Mouse (Mus musculus): ENCODE results near the gene Tmem151a. TPM values are rescaled to one million over a fixed set of nuclear protein-coding genes. Genes with fewer than 3 reads are reported as not detected.
A peak's percentile ranks its signal among the peaks of the same experiment; 100 is the strongest.

Tmem151a gene
- total RNA-seq, 2 experiments from 2014 or later, result 1.7 TPM

GRCm38 (mm10) chr19:5045531-5045930, 39.8 kb downstream of the Tmem151a start:
- no peak for DNase-seq

- DNase-seq, result no peak
These were observed 43.7 kb downstream of the Tmem151a start for GRCm38 (mm10) chr19:5041588-5041987.

DNA sequence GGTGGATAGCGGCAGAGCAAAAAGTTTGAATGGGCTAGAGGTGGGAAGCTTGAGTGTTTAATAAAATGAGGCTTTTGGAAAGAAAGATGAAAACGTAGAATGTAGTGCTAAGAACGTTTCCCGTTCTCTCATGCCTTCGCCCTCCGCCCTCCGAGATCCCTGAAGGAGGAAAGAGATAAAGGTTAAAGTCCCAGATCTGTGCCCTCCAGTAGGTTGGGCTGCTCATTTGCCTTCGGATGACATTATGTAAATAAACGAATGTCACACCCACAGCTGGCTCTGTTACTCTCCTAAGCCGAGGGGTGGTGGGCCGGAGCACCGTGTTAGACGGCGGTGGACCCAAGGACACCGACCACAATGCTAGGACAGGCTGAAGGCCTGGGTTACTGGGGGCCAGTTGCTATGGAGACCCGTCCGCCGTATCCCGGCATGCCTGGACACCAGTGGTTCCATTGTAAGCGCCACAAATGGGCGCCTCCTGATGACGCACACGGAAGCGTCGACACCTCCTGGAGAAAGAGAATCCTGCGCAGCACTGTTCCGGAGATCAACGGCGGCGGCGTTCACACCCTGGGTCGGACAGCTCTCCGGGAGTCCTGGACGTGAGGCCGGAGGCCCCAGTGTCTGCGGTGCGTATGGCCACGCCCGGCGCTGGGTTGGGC, 44.3 kb downstream of the Tmem151a start, which contains the start of gene Brms1:
Brms1 (plus strand) TSS at position 493 of the 662 bp plus-strand sequence.
- DNase-seq, result peak; percentile 95

DNA sequence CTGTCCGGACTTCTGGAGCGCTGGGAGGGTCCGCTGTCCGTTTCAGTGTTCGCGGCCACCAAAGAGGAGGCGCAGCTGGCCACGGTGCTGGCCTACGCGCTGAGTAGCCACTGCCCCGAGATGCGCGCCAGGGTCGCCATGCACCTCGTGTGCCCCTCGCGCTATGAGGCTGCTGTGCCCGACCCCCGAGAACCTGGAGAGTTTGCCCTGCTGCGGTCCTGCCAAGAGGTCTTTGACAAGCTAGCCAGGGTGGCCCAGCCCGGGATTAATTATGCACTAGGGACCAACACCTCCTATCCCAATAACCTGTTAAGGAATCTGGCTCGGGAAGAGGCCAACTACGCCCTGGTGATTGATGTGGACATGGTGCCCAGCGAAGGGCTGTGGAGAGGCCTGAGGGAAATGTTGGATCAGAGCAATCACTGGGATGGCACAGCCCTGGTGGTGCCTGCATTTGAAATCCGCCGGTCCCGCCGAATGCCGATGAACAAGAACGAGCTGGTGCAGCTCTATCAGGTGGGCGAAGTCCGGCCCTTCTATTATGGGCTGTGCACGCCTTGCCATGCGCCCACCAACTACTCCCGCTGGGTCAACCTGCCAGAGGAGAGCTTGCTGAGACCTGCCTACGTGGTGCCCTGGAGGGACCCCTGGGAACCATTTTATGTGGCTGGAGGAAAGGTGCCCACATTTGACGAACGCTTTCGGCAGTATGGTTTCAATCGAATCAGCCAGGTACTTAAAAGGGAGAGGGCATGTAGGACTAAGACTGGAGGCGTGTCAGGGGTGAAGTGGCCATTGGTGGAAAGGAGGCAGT, 45.8 kb downstream of the Tmem151a start:
- peak; percentile 22 to 31 for DNase-seq

- peak; percentile 93 to 94 for DNase-seq
These were observed 46.6 kb downstream of the Tmem151a start, which contains the start of the genes B4gat1 and AC124502.3 for GRCm38 (mm10) chr19:5038709-5039156. Gene B4gat1 (plus strand): TSS chr19:5038826. Gene AC124502.3 (plus strand): TSS chr19:5038891.

GRCm38 (mm10) chr19:5037678-5038571, 47.4 kb downstream of the Tmem151a start:
- peak; percentile 79 to 82 for DNase-seq

DNA sequence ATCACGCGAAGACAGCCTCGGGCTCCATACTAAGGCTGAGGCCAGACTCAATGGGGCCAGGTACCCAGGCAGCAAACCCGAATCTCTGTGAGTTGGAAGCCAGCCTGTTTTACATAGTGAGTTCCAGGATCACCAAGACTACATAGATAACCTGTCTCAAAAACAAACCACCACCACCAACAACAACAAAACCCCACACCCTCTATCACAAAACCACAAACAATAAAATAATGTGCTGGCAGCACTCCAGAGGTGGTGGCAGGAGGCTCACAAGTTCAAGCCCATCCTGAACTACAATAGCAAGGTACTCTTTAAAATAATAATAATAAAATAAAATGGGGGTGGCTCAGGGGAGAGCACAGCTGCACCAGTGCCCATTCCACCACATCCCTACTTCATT, 48.8 kb downstream of the Tmem151a start:
- no peak for DNase-seq

DNA sequence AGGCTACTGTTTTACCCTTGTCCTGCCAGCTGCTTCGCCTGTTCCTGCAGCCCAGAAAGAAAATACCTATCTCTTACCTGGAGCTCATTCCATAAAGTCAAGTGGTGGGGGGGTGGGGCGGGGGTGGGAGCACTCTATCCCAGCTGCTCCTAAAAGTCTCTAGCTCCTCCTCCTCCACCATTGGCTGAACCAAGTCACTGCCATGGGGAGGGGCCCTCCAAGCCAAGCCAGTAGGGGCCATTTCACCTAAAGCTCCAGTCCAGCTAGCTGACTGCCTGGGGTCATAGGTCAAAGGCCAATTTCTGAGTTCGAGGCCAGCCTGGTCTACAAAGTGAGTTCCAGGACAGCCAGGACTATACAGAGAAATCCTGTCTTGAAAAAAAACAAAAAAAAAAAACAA, 52.6 kb downstream of the Tmem151a start:
- DNase-seq, result no peak

DNA sequence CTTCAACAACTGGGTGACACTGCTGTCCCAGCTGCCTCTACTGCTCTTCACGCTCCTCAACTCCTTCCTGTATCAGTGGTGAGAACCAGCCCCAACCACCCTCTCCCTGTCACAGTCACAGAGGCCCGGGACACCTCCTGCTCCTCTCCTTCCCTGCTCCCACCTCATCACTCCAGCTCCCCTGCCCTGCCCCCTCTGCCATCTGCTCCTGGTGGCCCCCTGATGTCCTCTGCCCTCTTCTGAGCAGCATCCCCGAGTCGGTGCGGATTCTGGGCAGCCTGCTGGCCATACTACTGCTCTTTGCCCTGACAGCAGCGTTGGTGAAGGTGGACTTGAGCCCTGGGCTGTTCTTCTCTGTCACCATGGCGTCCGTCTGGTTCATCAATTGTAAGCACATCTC, 59.2 kb downstream of the Tmem151a start:
- no peak for DNase-seq

DNA sequence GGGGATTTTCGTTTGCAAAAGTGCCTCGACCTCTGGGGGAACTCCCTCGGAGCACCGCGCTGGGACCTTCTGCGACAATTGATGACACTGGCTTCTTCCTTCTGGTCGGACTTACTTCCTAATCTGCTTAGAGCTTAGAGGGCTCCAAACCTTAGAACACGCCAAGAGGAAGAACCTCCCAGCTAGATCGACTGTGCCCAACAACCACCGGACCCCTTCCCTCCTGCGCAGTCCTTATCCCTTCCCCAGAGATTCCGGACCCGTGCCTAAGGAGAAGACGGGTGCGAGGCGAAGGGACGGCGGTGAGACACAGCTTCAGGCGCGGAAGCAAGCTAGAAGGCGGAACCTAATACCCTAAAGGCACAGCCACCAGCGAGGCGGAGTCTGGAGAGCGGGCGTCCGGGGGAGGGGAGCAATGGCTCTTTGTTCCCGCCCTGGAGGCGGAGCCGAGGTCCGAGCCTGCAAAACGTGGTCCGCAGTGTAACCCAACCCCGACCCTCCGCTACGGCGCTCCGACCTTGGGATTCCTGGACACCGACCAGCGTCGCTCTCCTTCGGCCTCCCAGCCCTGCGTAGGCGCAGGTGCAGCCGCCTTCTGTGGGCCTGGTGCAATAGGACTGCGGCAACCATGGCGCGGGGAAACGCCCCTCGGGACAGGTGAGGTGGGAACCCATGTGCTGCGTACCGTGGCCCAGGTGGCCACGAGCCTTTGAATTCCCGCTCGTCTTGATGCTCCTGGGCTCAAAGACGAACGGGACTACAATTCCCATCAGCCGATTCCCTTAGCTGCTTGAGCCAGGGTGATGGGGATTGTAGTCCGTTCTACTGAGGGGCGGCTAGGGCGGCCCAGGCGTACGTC, 61.5 kb downstream of the Tmem151a start, which contains the start of gene Slc29a2:
Slc29a2 (plus strand) TSS at position 240 of the 859 bp plus-strand sequence.
- peak; percentile 96 to 97 for DNase-seq

DNA sequence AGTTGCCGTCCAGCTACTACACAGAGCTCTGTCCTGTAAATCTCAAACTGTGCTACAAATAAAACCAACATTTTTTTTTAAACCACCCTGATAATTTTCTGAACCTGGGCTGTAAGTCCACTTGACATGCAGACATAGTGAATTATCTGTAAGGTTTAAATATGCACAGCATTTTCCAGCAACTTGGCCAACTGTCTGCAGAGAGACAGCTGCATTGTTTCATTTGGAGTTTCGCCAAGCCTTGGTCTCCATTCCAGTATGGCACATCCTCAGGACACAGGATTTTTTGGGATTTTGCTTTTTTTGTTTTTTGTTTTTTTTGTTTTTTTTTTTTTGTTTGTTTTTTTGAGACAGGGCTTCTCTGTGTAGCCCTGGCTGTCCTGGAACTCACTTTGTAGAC, 63.9 kb downstream of the Tmem151a start:
- DNase-seq, result no peak

Other genes with a start within 250 kb of the Tmem151a start
- gene Ccs, start 246.2 kb downstream of the Tmem151a start, total RNA-seq (2021), result 100 to 1,000 TPM; 112 to 121 TPM
- gene Ccdc87, start 246.2 kb downstream of the Tmem151a start, total RNA-seq (2021), result under 1 TPM in 1 of 2 experiments, not detected in 1; 0.20 TPM
- 100 to 1,000 TPM; 332 to 462 TPM for gene Ctsf, start 230.4 kb downstream of the Tmem151a start, total RNA-seq (2021)
- gene Actn3, start 207.6 kb downstream of the Tmem151a start, total RNA-seq (2021), result under 1 TPM; 0.53 to 0.66 TPM
- 10 to 100 TPM; 21.3 to 21.9 TPM for gene Zdhhc24, start 206.9 kb downstream of the Tmem151a start, total RNA-seq (2021)
- 1 to 10 TPM; 9.1 to 9.2 TPM for gene Bbs1, start 178.9 kb downstream of the Tmem151a start, total RNA-seq (2021)
- 100 to 1,000 TPM in 1 of 2 experiments, 10 to 100 TPM in 1; 86.1 to 110 TPM for gene Dpp3, start 157.2 kb downstream of the Tmem151a start, total RNA-seq (2021)
- gene Peli3, start 142.4 kb downstream of the Tmem151a start, total RNA-seq (2021), result 1 to 10 TPM; 7.7 to 8.2 TPM
- gene Mrpl11, start 123.4 kb downstream of the Tmem151a start, total RNA-seq (2021), result 10 to 100 TPM; 56.7 to 59.1 TPM
- under 1 TPM; 0.20 to 0.40 TPM for gene Npas4, start 95.2 kb downstream of the Tmem151a start, total RNA-seq (2021)
- gene Slc29a2, start 61.7 kb downstream of the Tmem151a start, total RNA-seq (2021), result 1 to 10 TPM; 4.5 to 5.3 TPM
- 10 to 100 TPM; 27.8 to 43.5 TPM for gene B4gat1, start 46.7 kb downstream of the Tmem151a start, total RNA-seq (2021)
- gene AC124502.3, start 46.6 kb downstream of the Tmem151a start, total RNA-seq (2021), result 1 to 10 TPM in 1 of 2 experiments, under 1 TPM in 1; 0.99 to 2.3 TPM
- 10 to 100 TPM; 26.7 to 29.9 TPM for gene Brms1, start 44.2 kb downstream of the Tmem151a start, total RNA-seq (2021)
- 1 to 10 TPM; 3.5 to 3.6 TPM for gene Rin1, start 35.0 kb downstream of the Tmem151a start, total RNA-seq (2021)
- gene Cd248, start 17.5 kb downstream of the Tmem151a start, total RNA-seq (2021), result 10 to 100 TPM; 13.7 to 21.2 TPM
- gene Yif1a, start 3.0 kb upstream of the Tmem151a start, total RNA-seq (2021), result 10 to 100 TPM; 70.6 to 73.8 TPM
- 1 to 10 TPM; 1.2 to 1.4 TPM for gene Cnih2, start 13.0 kb upstream of the Tmem151a start, total RNA-seq (2021)
- gene Rab1b, start 21.5 kb upstream of the Tmem151a start, total RNA-seq (2021), result 100 to 1,000 TPM; 165 to 190 TPM
- 10 to 100 TPM; 44.3 to 48.4 TPM for gene Klc2, start 33.0 kb upstream of the Tmem151a start, total RNA-seq (2021)
- 10 to 100 TPM; 15.6 to 23.6 TPM for gene Pacs1, start 187.6 kb upstream of the Tmem151a start, total RNA-seq (2021)
- gene Sf3b2, start 209.9 kb upstream of the Tmem151a start, total RNA-seq (2021), result 100 to 1,000 TPM; 165 to 171 TPM
- not detected for gene Gal3st3, start 212.8 kb upstream of the Tmem151a start, total RNA-seq (2021)

Data from adrenal gland, postnatal 36 days (tissue).